Mouse (Mus musculus) inflammation-experienced regulatory T-cells (primary cell): ENCODE results near the gene Acot7. TPM values are rescaled to one million over a fixed set of nuclear protein-coding genes. Genes with fewer than 3 reads are reported as not detected.

Source experiments
- polyA plus RNA-seq, 2 experiments: library from polyadenylated mRNA; unstranded; fragments of 100-300 nt; shearing (Covaris generic); gene quantifications; one replicate each; pipeline ENCODE4 v1.2.1; 2017

Acot7 gene
- polyA plus RNA-seq: 100 to 1,000 TPM in 1 of 2 experiments, 10 to 100 TPM in 1; 71.4 to 130 TPM

DNA sequence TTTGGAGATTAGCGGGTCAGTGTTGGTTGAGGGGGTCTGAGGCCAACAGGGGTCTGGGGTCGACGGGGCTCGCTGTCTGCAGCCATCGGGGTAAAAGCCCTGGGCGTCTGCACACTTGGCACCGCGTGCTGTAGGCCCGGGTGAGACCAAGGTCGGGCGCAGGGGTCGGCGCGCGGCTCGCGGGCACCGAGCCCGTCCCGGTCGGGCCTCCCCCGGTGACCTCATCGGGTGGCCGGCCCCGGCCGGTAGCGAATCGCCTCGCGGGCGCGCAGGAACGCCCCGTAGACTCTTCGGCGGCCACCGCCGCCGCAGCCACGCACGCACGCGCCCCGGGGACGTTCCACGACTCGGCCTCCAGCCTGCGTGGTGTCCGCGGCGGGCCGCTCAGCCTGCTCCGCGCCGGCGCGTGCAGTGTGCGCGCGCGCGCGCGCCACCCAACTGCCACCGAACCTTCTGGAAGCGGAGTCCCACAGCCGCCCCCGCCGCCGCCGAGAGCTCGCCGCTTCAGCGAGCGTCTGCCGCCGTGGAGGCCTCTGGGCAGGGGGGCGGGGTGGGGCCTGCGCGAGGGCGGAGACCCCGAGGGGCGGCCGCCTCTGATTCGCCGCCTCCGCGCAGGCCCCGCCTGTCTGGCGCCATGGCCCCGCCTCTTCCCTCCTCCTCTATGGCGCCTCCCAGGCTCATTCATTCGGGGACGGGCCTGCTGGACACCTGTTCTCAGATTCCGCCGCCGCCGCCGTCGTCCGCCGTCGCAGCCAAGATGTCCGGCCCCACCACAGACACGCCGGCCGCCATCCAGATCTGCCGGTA lies at the start of gene Acot7:
TSS of gene Acot7 (plus strand) at position 598 of the 807 bp plus-strand sequence.

DNA sequence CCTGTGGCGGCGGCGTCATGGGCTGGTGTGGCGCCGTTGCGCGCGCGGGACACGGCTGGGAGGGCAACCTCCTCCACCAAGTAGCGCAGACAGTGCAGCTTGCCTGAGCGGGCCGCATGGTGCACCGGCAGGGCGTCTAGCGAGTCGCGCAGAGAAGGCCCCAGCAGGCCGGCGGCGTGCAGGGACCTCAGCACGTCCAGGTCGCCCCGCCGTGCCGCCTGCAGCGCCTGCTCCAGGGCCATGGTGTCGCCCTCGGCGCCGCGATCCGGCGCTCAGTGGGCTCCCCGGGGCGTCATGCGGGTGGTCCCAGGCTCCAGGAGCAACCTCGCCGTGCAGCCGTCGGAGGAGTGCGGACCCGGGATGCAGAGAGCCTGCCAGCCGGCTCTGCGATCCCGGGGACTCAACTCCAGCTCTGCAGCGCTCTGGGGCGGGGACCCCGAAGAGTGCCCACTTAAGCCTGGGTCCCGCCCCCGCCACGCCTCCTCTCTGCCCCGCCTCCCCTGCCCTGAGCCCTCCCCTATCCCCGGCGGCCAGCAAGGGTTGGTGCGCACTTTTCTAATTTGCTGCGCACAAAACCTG lies 25.9 kb upstream of the Acot7 start, which contains the start of gene Espn:
TSS of gene Espn (minus strand) at position 406 of the 579 bp plus-strand sequence.

DNA sequence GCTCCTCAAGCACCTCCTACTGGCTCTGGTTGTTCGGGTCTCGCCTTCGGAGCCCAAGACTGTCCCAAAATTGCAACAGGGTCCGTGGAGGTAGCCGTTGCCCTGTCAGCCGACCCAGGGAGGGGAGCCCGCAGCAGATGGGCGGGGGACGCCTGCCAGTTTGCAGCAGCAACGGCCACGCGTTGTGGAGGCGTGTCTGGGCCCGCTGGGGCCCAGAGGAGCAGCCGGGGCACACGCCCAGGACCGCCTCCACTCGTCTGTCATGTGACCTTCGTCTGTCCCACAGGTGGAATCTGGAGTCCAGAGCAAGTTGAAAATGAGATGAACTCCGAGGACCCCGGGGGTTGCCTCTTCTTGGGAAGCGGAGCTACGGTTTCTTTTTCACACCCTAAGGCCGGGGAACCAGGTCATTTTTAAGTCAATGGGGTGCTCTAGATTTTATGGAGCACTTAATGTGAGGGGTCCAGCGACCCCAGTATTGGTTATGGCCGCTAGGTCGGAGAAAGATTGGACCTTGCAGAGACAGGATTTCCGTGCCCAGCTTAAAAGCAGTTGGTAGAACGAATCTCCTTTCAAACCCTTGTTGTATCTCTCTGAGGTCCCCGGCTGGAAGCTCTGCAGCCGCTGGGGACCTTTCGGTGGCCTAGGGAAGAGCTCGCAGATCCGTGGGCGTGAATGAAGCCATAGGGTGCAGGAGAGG lies 19.2 kb upstream of the Acot7 start, which contains the start of gene Hes2:
TSS of gene Hes2 (plus strand) at position 283 of the 700 bp plus-strand sequence.

DNA sequence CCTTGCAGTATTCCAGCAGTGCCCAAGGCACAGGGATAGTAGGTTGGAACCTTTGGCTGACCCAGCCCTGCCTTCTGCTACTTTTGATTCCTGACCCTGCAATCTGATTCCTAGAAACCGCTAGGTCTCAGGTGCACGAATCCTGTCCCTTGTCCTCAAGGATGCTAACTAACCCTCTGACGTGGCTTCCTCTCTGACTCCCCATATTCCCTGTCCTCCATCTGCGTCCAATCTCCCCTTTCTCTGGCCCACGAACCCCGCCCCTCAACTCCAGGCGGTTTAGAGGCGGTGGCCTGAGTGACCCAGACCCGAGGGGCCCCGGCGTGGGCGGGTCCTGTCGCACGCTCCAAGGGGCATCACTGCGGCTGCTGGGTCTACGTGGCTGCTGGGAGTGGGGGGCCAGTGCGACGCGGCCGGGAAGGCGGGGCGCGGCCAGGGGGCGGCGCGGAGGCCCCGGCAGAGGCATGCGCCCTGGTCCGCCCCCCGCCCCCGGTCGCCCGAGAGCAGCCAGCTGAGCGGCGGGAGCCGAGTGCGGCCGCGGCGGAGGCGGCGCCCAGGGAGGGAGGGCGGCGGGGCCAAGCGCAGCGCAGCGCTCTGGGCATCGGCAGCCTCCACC lies 95.8 kb downstream of the Acot7 start, which contains the start of gene Gpr153:
TSS of gene Gpr153 (plus strand) at position 612 of the 616 bp plus-strand sequence.

DNA sequence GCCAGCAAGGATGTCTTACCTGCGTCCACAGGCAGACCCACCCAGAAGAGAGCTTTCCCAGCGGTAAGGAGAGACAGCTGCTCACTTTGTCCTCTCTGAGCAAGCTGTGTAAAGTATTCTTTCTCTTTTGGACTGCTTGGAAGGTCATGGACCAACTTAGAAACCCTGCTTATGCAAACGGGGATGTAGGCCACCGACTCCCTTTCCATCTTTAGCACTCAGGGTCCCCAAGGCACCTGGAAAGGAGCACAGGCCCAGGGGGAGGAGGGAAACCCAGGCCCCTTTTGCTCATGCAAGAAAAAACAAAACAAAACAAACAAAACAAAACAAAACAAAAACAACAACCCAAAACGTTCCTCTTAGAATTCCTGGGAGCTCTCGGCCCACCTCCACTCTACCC lies 113.6 kb downstream of the Acot7 start, which contains the start of gene Hes3:
TSS of gene Hes3 (minus strand) at position 101 of the 400 bp plus-strand sequence.

DNA sequence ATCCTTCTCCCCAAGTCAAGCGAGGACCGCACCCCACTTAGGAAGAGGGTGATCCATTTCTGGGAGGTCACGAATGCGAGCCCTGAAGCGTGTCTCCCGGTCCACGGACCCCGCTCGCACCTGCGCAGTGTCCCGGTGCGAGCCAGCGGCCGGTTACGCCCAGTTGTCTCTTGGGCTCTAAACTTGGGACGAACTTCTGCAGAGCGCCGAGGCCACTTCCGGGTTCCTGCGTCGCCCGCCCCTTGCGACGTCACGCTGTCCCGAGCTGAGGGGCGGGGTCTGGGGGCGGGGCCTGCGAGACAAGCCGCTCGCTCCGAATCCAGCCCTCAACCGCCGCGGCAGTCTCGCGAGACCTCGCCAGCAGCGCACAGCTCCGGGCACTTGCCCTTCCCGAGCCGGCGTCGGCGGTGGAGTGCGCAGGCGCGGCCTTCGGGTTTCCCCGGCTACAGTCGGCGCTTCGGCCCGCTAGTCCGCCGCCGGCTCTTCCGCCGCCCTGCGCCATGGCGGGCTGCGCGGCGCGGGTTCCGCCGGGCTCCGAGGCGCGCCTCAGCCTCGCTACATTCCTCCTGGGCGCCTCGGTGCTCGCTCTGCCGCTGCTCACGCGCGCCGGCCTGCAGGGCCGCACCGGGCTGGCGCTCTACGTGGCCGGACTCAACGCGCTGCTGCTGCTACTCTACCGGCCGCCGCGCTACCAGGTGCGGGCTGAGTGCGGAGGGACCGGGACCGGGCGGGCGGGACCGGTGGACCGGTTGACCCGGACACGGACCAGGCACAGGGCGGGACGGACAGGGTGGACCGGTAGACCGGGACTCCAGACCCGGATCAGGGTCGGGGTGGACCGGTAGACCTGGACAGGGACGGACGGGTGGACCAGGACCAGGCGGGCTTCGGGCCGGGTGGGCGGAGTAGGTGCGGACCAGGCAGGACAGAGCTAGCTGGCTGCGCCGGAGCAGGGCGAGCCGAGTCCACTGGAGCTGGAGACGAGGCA lies 119.2 kb downstream of the Acot7 start, which contains the start of gene Icmt:
TSS of gene Icmt (plus strand) at position 354 of the 988 bp plus-strand sequence.

DNA sequence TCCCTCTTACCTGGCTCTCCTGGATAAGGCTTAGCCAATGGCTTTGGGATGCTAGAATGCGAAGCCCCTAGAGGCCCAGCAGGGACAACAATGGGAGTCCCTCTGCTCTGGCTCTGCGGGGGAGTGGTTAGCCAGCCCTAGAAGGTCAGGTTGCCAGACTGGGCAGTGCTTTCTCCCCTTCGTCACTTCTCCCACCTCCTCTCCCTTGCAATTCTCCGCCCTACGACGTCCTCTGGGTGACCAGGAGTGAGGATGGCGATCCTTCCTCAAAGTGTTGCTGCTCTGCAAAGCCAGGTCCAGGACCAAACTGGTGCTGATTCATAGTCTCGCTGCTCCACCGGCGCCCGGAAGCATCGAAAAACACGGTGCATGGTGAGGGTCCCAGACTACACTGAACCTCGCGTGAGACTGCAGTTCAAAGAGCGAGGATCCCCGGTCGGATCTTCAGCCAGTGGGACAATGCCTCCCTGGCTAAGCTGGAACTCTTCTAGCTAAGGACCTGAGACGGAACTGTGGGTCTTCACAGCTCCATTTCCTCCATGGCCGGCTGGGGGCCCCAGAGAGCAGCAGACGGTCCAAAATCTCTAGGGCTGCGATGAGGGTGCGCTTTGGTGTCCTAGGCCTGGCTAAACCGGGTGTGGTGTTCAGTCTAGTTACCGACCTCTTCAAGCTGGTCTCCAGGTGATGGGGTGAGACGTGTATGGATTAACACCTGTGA lies 140.7 kb downstream of the Acot7 start, which contains the start of gene Rnf207:
TSS of gene Rnf207 (minus strand) at position 477 of the 718 bp plus-strand sequence.

Other genes with a start within 250 kb of the Acot7 start
- 10 to 100 TPM; 40.2 to 46.3 TPM for gene Dnajc11, start 244.4 kb upstream of the Acot7 start, polyA plus RNA-seq
- gene Thap3, start 189.1 kb upstream of the Acot7 start, polyA plus RNA-seq: 100 to 1,000 TPM in 1 of 2 experiments, 10 to 100 TPM in 1; 82.7 to 104 TPM
- gene Phf13, start 181.9 kb upstream of the Acot7 start, polyA plus RNA-seq: 10 to 100 TPM; 14.3 to 16.3 TPM
- 10 to 100 TPM; 22.4 to 32.1 TPM for gene Klhl21, start 169.3 kb upstream of the Acot7 start, polyA plus RNA-seq
- 10 to 100 TPM; 33.0 to 42.6 TPM for gene Zbtb48, start 150.5 kb upstream of the Acot7 start, polyA plus RNA-seq
- under 1 TPM in 1 of 2 experiments, not detected in 1; 0.45 TPM for gene Tas1r1, start 139.6 kb upstream of the Acot7 start, polyA plus RNA-seq
- gene Nol9, start 138.8 kb upstream of the Acot7 start, polyA plus RNA-seq: 10 to 100 TPM; 41.1 to 56.9 TPM
- gene Plekhg5, start 105.6 kb upstream of the Acot7 start, polyA plus RNA-seq: 1 to 10 TPM; 6.4 to 8.3 TPM
- 100 to 1,000 TPM; 148 to 160 TPM for gene Tnfrsf25, start 62.2 kb upstream of the Acot7 start, polyA plus RNA-seq
- gene Espn, start 25.8 kb upstream of the Acot7 start, polyA plus RNA-seq: 10 to 100 TPM; 30.5 to 31.0 TPM
- gene Hes2, start 19.3 kb upstream of the Acot7 start, polyA plus RNA-seq: not detected
- gene Gpr153, start 96.1 kb downstream of the Acot7 start, polyA plus RNA-seq: 1 to 10 TPM in 1 of 2 experiments, under 1 TPM in 1; 0.48 to 1.6 TPM
- gene Hes3, start 113.5 kb downstream of the Acot7 start, polyA plus RNA-seq: 1 to 10 TPM in 1 of 2 experiments, under 1 TPM in 1; 0.25 to 2.8 TPM
- gene Icmt, start 119.1 kb downstream of the Acot7 start, polyA plus RNA-seq: 10 to 100 TPM; 22.3 to 26.2 TPM
- gene Rnf207, start 140.9 kb downstream of the Acot7 start, polyA plus RNA-seq: 1 to 10 TPM in 1 of 2 experiments, under 1 TPM in 1; 0.54 to 5.7 TPM
- 100 to 1,000 TPM; 369 to 432 TPM for gene Rpl22, start 147.6 kb downstream of the Acot7 start, polyA plus RNA-seq
- gene Chd5, start 160.5 kb downstream of the Acot7 start, polyA plus RNA-seq: under 1 TPM; 0.05 to 0.18 TPM